Mouse (Mus musculus) erythroblast, embryonic 14.5 days (primary cell): ENCODE measurements around the gene 6430571L13Rik.

ENCODE experiments used
- GATA1 ChIP-seq: IDR thresholded peaks from 2 replicates; pipeline ENCODE4 v1.6.1; 2012; ENCODE audit warnings: low read length, inconsistent platforms, mixed read lengths
- TAL1 ChIP-seq: IDR thresholded peaks from 3 replicates; pipeline ENCODE4 v1.6.1; 2012; ENCODE audit warnings: low read length, inconsistent platforms, mixed read lengths

- TF ChIP-seq GATA1 (no peak), TAL1 (no peak)
Observed at GRCm38 (mm10) chr9:107301554-107302331, 38.7 kb upstream of the 6430571L13Rik start.
